Mouse (Mus musculus) ovary, postnatal 14 days (tissue): ENCODE data around the gene Asb4.

ENCODE experiments used
- DNase-seq: peaks from one replicate; pipeline ENCODE4 v3.0.0; 2022; ENCODE audit warnings: low spot score

Asb4 gene

DNA sequence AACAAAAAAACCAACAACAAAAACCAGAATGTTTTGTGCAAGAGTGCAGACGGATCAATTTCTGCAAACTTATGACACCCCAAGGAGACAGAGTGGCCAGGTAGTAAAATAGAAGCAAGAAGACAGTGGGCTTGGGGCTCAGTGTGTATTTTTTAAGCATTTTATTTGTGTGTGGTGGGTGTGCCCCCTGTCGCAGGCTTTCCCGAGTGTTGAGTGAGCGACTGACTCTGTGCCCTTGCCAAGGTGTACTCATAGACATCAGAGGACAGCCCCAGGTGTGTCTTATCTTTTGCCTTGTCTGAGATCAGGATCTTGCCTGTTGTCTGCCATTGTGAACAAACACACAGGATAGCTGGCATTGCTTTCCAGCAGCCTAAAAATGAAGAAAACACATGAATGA lies 63.8 kb downstream of the Asb4 start:
- no peak for DNase-seq

GRCm38 (mm10) chr6:5447546-5447945 lies 64.4 kb downstream of the Asb4 start:
- DNase-seq: no peak

- DNase-seq: no peak
Observed at GRCm38 (mm10) chr6:5448396-5448795, 65.2 kb downstream of the Asb4 start.

GRCm38 (mm10) chr6:5449878-5450277 lies 66.7 kb downstream of the Asb4 start:
- DNase-seq: no peak

- DNase-seq: no peak
Observed at GRCm38 (mm10) chr6:5455836-5456235, 72.7 kb downstream of the Asb4 start.

GRCm38 (mm10) chr6:5470480-5471318 lies 87.5 kb downstream of the Asb4 start:
- DNase-seq: no peak

DNA sequence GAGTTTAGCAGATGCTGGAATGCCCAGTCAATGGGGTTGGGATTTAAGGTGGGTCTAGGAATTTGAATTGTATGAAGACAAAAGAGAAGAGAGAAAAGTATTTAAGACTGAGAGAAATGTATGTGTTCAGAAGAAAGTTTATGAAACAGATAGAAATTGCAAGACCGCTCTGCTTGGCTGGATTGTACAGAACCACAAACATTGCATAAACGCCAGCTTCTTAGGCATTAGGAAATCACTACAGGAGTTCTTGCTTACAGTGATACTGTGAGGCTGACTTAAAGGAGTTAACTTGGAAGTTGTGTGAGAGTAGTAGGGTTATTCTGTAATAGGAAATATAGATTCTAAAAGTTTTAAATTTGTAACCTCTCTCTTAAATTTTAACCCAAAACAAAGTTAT lies 89.5 kb downstream of the Asb4 start:
- DNase-seq: no peak

DNA sequence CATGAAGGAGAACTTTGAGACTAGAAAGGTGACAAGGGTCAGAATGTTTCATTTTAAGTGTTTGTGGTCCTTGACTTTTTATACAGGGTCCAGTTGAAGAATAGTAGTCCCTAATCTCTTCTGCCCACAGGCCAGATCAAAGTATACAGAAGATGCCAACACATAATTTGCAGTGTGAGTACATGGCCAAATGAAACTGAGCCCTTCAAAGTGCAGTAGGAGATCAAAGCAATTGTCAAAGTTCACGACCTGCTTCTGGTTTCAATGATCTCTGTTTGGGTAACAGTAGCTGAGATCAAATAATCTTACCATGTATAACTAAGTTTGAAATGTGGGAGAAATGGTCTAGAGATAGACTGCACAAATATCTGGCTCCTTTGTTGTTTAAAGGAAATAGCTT lies 90.8 kb downstream of the Asb4 start:
- no peak for DNase-seq

DNA sequence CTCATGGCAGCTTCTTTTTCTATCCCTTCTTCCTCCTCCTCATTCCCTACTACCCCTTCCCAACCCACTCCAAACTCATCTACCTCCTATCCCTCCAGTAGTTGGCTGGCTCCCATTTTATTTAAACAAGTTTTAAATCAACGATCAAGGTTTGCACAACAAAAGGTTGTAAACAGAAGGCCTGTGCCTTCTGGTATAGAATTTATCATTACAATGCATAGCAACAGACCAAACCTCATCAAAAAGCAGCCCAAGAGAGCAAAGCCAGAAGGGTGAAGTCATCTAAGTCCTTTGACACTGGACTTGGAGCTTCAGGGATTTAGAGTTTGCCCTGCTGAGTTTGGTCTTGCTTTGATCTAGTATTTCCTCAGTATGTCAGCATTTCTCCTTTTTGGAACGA lies 97.9 kb downstream of the Asb4 start:
- no peak for DNase-seq

DNA sequence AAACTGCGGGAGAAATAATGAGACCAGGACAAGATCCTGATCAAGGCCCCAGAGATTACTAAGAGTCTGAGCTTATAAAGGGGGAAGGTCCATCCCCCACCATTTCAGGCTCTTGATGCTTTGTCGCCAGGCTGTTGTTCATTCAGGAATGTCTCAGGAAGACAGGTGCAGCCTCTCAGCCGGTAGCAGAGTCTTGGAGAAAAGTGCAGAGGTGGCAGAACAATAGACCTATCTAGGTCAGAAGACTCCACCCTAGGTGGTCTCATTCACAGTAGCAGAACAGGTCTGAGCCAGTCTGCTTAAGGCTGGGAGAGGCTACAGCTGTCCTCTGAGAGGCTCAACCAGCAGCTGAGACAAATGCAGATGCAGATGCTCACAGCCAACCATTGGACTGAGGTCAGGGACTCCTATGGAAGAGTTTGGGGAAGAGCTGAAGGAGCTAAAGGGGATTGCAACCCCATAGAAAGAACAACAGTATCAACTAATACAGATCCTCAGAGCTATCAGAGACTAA lies 99.1 kb downstream of the Asb4 start:
- no peak for DNase-seq
